Mouse (Mus musculus): Measurements from ENCODE around the gene Ugcg.

- TF ChIP-seq CTCF (IDR thresholded peaks at IDR 0.05; ENCODE audit: low read depth) (no peak), EP300 (IDR thresholded peaks at IDR 0.05; ENCODE audit: low read depth) (no peak)
Observed at GRCm38 (mm10) chr4:59234014-59234413, 45.0 kb downstream of the Ugcg start.
